Mouse (Mus musculus) CD4-positive, CD25-positive, alpha-beta regulatory T cell, adult 4 months (primary cell): ENCODE measurements around the gene Prkcb. TPM values are rescaled to one million over a fixed set of nuclear protein-coding genes. Genes with fewer than 3 reads are reported as not detected.
"Not testable (repeated sequence)": the region's sequence is repeated elsewhere in the genome, so short reads cannot be mapped to it uniquely, and the experiment has no call there.

Source experiments
- ATAC-seq: one replicate; pipeline ENCODE4 v1.8.0; 2017
- polyA plus RNA-seq, 2 experiments: library from polyadenylated mRNA; unstranded; fragments of 100-300 nt; shearing (Covaris generic); gene quantifications; one replicate each; pipeline ENCODE4 v1.2.1; 2017

Gene Prkcb
- polyA plus RNA-seq = 10 to 100 TPM; 64.4 to 70.8 TPM

DNA sequence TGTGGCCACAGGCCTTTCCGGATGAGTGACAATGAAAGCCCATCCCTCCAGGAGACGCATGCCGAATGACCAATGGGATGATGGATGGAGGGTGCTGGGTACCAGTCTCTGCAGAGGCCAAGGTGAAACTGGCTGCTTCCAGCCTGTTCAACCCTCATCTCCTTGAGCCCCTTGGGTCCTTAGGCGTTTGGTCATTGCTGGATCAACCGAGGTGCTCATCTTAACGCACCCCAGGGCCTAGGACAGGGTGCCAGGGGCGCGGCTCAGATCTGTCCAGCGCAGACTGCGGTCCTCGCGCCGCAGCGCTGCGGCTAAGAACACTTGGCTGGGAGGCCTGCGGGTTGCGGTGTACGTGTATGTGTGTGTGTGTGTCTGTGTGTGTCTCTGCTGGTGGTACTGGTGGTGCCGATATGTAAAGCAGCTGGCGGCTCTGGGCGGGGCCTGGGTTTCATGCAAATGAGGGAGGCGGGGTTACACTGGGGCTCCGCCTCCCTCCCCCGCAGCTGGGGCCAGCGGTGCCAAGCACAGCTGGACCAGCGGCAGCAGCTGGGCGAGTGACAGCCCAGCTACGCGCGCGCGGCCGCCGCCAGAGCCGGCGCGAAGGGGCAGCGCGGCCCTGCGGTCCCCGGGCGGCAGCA, at the start of gene Prkcb:
Gene Prkcb (plus strand): TSS at position 147 of the 638 bp plus-strand sequence.
- peak; percentile 77 for ATAC-seq

DNA sequence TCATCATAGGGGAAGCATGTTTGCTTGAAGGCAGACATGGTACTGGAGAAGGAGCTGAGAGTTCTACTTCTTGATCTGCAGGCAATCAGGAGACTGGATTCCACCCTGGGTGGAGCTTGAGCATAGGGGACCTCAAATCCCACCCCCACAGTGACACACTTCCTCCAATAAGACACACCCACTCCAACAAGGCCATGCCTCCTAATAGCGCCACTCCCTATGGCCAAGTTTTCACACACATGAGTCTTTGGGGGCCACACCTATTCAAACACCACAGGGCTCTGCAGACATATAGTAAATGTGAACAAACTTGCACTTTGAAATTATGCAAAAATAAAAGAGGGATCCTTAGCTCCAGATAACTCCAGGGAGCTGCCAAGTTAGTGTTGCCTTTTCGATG, 49.6 kb upstream of the Prkcb start:
- ATAC-seq = no peak

DNA sequence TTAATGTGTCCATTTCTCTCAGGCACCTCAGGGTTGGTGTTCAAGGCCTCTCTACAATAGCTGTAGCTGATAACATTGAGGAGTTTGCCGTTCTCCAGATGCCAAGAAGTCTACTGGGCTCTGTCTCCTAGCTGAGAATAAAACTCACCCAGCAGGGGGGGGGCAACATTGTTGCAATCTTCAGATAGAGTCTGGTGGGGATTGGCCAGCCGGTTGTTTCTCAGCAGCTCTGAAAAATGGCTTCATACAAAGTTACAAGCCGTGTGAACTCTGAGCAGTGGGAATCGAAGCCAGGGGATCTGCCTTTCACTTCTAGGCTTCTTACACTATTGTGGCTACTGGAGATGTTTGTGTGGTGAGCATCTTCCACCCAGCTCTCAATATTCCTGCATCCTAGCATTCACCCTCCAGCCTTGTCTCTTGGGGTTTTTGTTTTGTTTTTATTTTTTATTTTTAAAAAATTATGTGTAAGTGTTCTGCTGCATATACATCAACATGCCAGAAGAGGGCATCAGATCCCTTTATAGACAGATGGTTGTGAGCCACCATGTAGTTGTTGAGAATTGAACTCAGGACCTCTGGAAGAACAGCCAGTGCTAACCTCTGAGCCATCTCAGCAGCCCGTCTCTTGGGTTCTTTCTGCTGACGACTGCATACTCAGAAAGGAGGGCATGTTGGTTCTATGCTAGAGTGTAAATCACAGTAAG, 48.0 kb upstream of the Prkcb start:
- no peak for ATAC-seq

DNA sequence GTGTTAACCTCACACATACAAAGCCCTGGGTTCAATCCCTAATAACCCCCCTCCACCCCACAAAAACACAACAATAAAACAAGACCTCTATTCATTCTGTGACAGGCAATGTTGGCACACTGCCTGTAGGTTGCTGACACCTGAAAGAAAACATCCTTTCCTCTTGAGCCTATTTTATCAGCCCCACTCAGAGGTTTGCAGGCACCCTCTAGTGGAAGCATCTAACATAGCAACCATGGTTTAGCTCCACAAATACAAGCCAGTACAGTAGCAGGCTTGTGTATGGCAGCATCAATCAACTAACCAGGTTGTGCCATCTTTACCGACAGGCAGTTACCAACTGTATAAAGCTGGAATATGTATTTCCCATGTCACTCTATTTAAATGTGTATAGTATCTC, 46.3 kb upstream of the Prkcb start:
- peak; percentile 88 for ATAC-seq

DNA sequence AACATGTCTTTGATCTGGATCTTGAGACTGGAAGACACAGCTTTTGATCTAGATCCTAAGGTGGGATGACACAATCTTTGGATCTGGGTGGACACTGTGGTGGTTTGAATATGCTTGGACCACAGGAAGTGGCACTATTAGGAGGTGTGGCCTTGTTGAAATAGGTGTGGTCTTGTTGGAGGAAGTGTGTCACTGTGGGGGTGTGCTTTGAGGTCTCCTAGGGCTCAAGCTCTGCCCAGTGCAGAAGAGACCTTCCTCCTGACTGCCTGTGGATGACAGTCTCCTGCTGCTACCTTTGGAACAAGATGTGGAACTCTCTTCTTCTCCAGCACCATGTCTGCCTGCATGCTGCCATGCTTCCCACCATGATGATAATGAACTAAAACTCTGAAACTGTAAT, 45.8 kb upstream of the Prkcb start:
- not testable (repeated sequence) for ATAC-seq

DNA sequence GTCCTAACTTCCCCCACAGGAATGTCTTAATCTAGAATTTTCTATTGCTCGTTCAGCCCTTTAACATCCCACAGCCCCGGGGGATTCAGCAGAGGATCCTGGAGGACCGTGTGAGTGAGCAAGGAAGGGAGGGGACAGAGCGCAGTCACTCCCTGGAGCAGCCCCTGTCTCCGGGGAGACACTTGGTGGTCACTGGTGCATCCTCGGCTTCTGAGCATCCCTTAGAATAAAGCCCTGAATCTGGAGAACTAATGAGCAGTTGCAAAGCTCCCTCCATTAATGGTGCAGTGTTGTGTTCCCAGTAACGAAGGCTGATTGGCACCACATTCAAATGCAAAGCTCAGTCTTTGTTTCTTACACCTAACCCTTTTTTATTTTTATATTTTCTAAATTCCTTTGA, 44.4 kb upstream of the Prkcb start:
- ATAC-seq = no peak

DNA sequence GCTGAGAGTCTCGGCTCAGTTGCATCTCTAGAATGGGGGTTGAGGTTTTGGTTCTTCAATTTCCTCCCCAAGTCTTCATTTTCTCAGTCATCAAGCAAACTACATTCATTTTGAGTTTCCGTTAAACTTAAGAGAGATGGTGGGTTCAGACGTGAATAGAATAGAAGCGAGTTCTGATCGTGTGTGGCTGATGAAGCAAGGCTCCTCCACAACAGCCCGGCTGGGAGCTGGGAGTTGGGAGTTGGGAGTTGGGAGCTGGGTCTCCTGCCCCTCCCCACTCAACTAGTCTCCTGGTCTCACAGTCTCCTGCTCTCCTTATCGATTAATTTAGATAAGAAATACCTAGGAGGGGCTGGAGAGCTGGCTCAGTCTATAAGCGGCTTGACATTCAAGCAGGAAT, 44.0 kb upstream of the Prkcb start:
- ATAC-seq = no peak

DNA sequence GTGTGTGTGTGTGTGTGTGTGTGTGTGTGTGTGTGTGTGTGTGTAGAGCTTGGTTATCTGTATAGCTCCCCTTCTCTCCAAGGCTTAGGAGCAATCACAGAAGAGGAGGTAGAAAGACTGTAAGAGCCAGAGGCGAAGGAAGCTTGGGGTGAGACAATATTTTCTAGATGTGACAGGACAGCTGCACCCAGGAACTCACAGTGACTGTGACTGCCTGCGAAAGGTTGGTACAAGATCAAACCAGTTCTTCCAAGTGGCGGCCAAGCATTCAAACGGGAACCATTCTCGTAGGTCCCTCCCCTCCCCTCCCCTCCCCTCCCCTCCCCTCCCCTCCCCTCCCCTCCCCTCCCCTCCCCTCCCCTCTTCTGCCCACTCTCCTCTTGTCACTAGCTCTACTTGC, 42.6 kb upstream of the Prkcb start:
- ATAC-seq = no peak

DNA sequence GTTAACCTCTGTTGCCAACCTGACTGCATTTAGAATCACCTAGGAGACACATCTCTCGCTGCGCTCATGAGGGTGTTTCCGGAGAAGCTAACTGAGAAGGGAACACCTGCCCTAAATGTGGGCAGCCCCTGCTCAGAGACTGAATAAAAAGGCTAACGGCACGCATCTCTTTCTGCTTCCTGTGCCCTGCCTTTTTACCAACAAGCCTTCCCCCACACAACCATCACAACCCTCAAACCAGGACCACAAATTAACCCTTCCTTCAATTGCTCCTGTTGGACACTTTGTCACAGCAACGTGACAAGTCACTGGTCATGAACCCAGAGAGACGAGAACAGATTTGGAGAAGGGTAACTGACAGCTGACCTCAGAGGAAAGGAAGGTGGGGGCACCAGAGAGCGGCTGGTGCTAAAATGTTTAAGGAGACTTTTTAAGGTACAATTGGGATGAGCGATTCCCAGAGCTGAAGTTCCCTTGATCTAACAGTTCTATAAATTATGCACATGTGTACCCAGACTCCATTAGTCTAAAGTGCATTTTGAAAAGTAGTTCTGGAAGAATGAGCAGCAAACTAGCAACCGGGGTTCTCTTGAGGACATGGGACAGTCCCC, 41.2 kb upstream of the Prkcb start:
- ATAC-seq = no peak

DNA sequence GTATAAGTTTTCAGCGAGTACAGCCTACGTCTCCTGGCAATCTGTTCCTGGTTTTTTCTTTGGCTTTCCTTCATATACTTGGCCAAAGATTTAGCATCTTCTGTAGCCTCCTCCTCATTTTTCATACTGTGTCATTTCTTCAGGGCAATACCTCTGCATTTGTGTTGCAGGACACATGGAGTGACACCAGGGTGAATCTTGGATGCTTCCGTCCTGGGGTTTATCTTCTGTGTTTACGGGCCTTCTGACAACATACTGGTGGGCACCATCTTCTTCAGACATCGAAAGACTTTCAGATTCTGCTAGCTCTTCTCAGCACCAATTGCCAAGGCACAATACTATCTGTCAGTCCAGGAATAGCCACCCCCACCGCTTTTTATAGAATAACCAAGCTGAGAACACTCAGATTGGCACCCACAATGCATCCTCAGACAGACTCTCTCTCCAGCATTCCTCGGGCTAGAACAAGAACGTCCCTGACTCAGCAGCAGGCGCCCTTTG, 39.2 kb upstream of the Prkcb start:
- no peak for ATAC-seq

DNA sequence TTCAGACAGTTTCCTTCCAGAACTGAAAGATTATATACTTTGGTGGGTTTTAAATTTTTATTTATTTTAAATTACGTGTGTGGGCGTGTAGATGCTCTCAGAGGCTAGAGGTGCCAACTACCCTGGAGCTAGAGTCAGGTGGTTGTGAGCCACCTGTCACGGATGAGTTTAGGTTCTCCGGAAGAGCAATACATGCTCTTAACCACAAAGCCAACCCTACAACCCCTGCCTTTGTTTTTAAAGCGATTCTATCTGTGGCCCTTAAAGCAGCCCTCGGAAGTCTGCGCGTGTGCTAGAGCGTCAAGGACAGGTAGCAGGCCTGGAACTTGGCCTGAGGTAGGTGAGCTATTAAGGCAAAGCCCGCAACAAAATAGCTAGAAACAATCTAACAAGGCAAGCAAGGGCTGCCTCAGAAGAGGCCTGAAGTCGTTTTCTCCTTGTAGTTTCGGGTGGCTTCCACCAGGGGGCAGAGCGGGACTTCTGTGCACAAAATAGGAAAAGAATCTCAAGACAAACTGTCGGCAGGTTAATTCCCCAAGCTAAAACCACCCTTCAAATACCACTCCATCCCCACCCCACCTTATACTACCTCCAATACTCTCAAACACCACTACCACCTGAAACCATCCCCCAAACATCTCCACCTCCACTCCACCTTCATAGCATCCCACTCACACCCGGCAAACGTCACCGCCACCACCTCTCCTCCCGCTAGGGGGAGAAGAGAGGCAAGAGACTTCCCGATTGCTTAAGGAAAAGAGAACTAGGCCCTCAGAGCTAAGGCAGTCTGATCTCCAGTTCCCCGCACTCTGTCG, 37.1 kb upstream of the Prkcb start:
- peak; percentile 86 for ATAC-seq

DNA sequence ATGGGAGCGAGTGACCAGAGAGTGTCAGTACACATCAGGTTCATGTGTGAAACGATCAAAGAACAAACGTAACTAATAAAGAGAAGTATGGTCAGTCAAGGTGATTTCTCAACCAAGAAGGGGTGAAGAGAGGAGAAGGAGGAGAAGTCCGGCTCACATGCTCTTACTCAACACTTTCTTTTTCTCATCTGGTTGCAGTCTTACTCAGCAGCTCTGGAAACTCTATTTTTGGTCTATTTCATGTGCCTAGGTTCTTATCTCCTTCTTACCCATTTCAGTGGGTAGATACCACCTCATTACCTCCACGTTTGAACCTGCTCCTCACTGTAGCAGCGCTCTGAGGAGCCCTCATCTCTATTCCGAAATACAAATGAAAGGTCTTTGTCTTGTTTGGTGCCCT, 31.8 kb upstream of the Prkcb start:
- ATAC-seq = peak; percentile 32

DNA sequence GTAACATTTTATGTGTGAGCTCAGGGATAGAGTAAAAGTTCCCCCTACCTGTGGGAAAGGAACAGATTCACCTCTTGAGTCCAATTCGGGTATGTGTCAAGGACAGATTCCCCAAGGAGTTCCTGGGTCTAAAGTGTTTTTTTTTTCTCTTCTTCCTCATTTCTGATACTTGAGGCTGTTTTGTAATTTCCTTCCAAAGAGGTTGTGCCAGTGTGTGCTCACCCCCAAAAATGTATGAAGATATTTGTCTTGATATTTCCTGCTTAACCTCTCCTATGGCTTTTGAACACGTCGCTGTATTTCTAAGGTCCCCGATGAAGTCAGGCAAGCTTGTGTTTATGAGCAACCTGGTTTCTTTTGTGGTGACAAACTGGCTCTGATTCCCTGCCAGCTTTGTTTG, 30.0 kb upstream of the Prkcb start:
- ATAC-seq = no peak

DNA sequence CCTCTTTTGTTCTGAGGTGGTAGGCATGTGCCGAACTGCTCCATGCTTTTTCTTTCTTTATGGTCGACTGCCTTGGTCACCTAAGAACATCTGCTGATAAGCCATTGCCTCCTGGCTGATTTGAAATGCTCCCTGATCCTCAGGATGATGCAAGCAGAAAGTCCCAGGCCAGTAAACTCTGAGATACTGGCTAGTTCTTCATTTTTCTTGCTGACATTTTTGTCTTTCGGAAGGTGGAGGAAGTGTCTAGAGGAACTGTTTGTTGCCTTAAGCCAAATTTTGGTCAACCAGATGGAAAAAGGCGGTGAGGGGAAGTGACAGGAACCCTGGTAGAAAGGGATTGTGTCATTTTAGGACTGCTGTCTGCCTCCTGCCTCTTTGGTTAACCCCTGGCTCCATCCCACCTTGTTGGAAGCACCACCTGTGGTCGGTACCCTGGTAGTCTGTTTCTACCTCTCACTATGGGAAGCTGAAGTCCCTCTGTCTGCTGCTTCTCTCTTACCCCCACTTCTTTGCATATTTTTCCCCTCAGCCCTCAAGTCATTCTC, 28.4 kb upstream of the Prkcb start:
- ATAC-seq = no peak

DNA sequence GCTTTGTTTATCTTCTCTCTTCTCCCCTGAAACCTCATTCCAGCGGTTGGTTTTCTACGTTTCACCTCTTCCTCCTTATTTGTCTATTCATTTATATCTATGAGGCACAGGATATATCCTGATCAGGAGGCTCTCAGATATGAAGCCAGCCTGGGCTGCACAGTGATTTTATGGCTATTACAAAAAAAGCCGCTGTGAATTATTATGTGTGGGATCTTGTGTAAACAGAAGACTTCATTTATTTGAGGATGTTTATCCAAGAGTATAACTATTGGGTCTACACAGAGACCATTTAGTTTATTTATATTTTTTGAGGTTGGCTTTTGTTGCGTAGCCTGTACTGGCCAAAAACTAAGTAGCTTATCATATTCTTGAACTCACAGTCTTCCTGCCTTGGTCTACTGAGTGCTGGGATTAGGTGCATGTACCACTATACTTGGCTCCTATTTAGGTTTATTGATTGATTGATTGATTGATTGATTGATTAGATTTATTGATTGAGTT, 19.5 kb upstream of the Prkcb start:
- ATAC-seq = no peak

DNA sequence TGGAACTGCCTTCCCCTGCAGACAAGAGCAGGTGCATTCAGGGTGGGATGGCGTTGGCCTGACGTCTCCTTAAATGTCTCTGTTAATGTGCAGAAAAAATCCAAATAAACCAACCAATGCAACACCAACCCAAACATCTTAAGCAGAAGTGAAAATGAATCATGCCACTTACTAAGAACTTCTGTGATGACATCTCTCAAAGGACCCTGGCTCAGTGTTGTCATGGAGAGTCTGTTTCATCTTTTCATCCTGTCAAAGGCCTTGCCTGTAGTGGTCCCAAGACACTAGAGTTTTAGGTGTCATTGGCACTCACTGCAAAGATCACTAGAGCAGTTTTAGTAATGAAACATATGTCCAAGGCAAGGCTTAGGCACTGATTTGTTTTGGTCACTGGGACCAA, 16.2 kb upstream of the Prkcb start:
- no peak for ATAC-seq

DNA sequence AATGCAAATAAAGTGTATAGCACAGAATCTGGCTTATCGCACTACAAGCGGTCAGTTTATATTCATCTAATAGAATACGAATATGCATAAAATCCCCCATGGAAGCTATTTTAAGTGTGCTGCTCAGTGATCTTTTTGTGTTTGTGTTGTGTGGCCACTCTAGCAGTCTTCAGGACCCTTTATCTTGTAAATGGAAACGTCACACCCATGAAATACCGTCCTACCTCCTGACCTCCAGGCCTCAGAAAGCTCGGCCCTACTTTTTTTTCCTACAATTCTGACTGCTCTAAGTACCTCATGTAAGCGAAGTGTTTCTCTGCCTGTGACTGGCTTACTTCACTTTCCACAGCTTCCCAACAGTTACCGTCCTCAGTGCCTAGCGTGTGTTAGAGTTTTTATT, 9.0 kb upstream of the Prkcb start:
- ATAC-seq = no peak

DNA sequence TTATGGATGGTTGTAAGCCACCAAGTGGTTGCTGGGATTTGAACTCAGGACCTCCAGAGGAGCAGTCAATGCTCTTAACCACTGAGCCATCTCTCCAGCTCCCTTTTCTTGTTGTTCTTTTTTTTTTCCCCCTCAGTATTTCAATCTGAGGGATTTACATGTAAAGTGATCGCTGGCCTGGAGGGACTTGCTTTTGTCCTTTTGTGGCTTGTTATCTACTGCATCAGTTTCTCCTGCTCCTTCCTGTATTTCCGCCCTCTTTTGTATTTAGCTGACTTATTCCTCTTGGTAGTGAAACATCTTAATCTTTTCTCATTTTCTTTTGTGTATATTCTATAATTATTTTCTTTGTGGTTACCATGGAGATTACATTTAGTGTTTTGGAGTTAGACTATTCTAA, 8.2 kb upstream of the Prkcb start:
- no peak for ATAC-seq

DNA sequence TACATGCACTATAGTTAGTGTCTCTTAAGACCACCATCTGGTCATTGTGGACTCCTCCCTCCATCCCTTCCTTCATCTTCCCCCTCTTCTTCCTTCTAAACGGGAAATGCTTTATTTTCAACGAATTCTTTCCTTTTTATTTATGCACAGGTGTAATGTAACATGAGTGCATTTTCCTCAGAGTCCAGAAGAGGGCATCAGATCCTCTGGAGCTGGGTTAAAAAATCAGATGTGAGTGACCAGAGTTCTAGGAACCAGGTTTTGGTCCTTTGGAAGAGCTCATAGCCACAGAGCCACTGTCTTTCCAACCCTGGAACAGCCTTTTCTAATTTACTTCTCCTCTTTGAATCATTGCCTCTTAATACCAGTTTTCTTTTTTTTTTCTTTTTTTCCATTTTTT, 6.0 kb upstream of the Prkcb start:
- no peak for ATAC-seq

DNA sequence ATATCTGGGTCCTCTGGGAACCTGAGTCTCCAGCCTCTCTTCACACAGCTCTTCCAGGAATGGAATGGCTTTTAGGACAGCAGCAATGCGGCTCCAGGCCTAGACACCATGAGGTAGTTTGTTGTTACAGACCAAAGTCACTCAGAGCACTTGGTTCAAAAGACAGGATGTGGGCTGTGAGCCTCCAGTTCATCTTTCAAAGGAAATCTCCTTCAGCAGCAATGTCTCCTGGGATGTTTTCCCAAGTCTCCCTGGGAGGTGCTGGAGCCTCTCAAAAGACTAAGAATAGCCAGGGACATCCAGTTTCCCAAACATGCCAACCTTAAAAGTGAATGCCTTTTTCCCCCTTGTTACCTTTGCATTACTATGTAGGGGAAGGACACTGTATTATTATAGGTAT, 1.3 kb upstream of the Prkcb start:
- peak; percentile 44 for ATAC-seq

DNA sequence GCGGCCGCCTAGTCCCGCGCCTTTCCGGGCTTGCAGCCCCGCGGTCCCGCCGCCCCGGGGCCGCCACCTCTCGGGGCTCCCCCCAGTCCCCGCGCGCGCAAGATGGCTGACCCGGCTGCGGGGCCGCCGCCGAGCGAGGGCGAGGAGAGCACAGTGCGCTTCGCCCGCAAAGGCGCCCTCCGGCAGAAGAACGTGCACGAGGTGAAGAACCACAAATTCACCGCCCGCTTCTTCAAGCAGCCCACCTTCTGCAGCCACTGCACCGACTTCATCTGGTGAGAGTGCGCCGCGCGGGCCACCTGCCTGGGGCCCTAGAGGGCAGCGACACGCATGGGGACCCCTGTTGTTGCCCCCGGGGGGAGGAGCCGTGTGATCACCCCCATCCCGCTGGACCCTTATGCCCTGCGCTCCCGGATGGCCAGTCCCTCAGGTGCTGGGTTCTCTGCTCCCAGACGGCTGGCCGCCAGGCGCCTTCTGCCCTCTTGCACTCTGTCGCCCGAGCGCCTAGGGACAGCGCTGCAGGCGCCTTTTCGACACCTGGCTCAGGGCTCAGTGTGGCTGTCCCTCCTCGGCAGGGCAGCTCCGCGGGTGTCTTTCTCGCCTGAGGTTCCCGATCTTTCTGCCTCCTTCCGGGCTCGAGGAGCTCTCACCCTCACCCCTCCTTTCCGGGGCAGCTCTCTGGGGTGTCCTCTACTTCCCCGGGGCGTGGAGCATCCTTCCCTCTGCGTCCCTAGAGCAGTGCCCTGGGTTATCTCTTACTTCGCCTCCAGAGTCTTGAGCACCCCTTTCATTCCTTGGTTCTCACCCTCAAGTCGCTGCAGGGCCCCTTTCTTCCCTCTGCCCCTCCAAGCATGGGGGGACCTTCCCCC, 926 bp downstream of the Prkcb start:
- peak; percentile 61 for ATAC-seq

DNA sequence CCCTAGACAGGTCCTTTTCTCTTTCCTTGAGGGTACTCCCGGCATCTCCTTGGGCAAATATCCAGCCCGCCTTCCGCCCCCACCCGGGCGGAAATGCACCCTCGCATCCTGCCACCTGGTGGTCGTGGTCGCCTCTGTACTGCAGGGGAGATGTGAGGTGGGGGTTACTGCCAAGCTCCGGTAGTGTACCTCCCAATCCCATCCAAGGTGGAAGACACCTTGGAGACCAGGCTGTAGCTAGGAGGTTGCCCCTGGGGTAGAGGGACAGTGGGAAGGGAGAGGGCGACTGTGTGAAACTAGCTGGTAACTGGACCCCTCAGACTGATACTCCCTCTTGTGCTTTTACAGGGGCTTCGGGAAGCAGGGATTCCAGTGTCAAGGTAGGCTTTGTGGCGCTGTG, 1.6 kb downstream of the Prkcb start:
- peak; percentile 29 for ATAC-seq
